Mouse (Mus musculus): ENCODE results near the gene Agrn.

DNA sequence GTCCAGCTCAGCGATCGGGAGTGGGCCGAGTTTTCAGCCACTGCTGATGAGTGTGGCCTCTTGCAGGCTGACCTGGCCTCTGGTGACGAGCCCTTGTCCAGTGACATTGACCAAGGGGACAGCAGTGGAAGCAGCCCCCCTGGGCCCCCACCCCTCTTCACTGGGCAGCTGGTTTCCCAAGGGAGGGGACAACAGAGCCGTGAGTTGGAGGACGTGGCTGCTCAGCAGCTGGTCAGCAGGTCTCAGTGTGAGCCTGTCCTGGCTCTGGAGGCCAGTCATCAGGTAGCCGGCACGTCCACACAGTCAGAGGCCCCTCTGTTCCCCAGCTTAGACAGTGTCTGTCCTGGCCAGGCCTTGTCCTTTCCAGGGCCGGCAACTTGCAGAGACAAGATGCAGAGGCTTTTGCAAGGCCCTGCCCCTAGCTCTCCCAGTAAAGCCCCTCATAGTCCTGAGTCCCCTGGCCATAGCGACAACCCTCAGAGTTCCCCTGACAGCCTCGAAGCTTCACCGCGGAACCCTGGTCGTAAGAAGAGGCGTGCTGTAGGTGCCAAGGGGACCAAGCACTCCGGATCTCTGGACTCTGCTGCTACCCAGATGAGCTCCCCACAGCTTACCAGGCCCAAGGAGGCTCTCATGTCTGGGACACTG lies 19.9 kb upstream of the Agrn start:
- no peak for TF ChIP-seq CTCF (conservative IDR thresholded peaks at IDR 0.05; ENCODE audit: insufficient read depth, insufficient read length, low read depth, low read length)
- TF ChIP-seq POLR2A (IDR thresholded peaks at IDR 0.05; ENCODE audit: low read depth, low read length), result no peak

Data from kidney, adult 2 months (tissue).